Mouse (Mus musculus): ENCODE data around the gene Scaf4. TPM values are rescaled to one million over a fixed set of nuclear protein-coding genes. Genes with fewer than 3 reads are reported as not detected.

Scaf4 gene
- polyA plus RNA-seq, 1 experiment from 2014 or later, result 9.3 TPM

- Histone ChIP-seq H3K27me3 (replicated peaks; ENCODE audit: control insufficient read depth, insufficient read depth, low read length) (no peaks in the 10 kb centered on the region), H3K4me3 (ENCODE audit: low read depth, low read length) (peak overlapping the region; percentile 99), H3K9ac (ENCODE audit: low read depth, low read length) (peak overlapping the region; percentile 96), H3K36me3 (ENCODE audit: control insufficient read depth, insufficient read depth) (no peaks in the 10 kb centered on the region), H3K9me3 (ENCODE audit: control insufficient read depth) (no peaks in the 10 kb centered on the region), H3K4me1 (replicated peaks; ENCODE audit: control insufficient read depth, insufficient read depth, low read length) (peaks cover 9% of the 10 kb centered on the region; the same call in 1 of the 2 replicates), H3K4me2 (replicated peaks; ENCODE audit: low read depth) (peak overlapping the region; percentile 80), H3K27ac (ENCODE audit: low read depth, low read length) (peak overlapping the region; percentile 46)
- no peak for ATAC-seq
- no peak for TF ChIP-seq CTCF (IDR thresholded peaks at IDR 0.05; ENCODE audit: low read depth)
- WGBS, result 29% methylated on average over 14 of the region's 14 CpGs
Measured at GRCm38 (mm10) chr16:90282620-90283265, 1.6 kb downstream of the Scaf4 start.

- TF ChIP-seq CTCF (IDR thresholded peaks at IDR 0.05; ENCODE audit: low read depth), result no peak
- H3K4me1 ChIP-seq (replicated peaks; ENCODE audit: control insufficient read depth, insufficient read depth, low read length), result peaks cover 9% of the 10 kb centered on the region; the same call in 1 of the 2 replicates
- no peak overlapping the region for H3K4me2 ChIP-seq (replicated peaks; ENCODE audit: low read depth)
- no peak overlapping the region for H3K4me3 ChIP-seq (ENCODE audit: low read depth, low read length)
- WGBS, result 81% methylated on average over 9 of the region's 9 CpGs
- H3K9me3 ChIP-seq (ENCODE audit: control insufficient read depth), result no peaks in the 10 kb centered on the region
- H3K9ac ChIP-seq (ENCODE audit: low read depth, low read length), result no peak overlapping the region
- ATAC-seq, result no peak
- H3K27ac ChIP-seq (ENCODE audit: low read depth, low read length), result no peak overlapping the region
- H3K36me3 ChIP-seq (ENCODE audit: control insufficient read depth, insufficient read depth), result no peaks in the 10 kb centered on the region
- no peaks in the 10 kb centered on the region for H3K27me3 ChIP-seq (replicated peaks; ENCODE audit: control insufficient read depth, insufficient read depth, low read length)
Measured at GRCm38 (mm10) chr16:90281406-90281805, 2.9 kb downstream of the Scaf4 start.

GRCm38 (mm10) chr16:90280989-90281388, 3.3 kb downstream of the Scaf4 start:
- Histone ChIP-seq H3K9me3 (ENCODE audit: control insufficient read depth) (no peaks in the 10 kb centered on the region), H3K9ac (ENCODE audit: low read depth, low read length) (no peak overlapping the region), H3K27ac (ENCODE audit: low read depth, low read length) (no peak overlapping the region), H3K36me3 (ENCODE audit: control insufficient read depth, insufficient read depth) (no peaks in the 10 kb centered on the region), H3K4me3 (ENCODE audit: low read depth, low read length) (no peak overlapping the region), H3K4me2 (replicated peaks; ENCODE audit: low read depth) (no peak overlapping the region), H3K4me1 (replicated peaks; ENCODE audit: control insufficient read depth, insufficient read depth, low read length) (peaks cover 9% of the 10 kb centered on the region; the same call in 1 of the 2 replicates), H3K27me3 (replicated peaks; ENCODE audit: control insufficient read depth, insufficient read depth, low read length) (no peaks in the 10 kb centered on the region)
- no peak for ATAC-seq
- 59% methylated on average over 5 of the region's 5 CpGs for WGBS
- no peak for TF ChIP-seq CTCF (IDR thresholded peaks at IDR 0.05; ENCODE audit: low read depth)

GRCm38 (mm10) chr16:90280515-90280914, 3.8 kb downstream of the Scaf4 start:
- H3K36me3 ChIP-seq (ENCODE audit: control insufficient read depth, insufficient read depth), result no peaks in the 10 kb centered on the region
- TF ChIP-seq CTCF (IDR thresholded peaks at IDR 0.05; ENCODE audit: low read depth), result no peak
- no peaks in the 10 kb centered on the region for H3K9me3 ChIP-seq (ENCODE audit: control insufficient read depth)

GRCm38 (mm10) chr16:90279058-90279457, 5.2 kb downstream of the Scaf4 start:
- no peaks in the 10 kb centered on the region for H3K36me3 ChIP-seq (ENCODE audit: control insufficient read depth, insufficient read depth)
- H3K9ac ChIP-seq (ENCODE audit: low read depth, low read length), result no peak overlapping the region
- no peak for TF ChIP-seq CTCF (IDR thresholded peaks at IDR 0.05; ENCODE audit: low read depth)
- H3K9me3 ChIP-seq (ENCODE audit: control insufficient read depth), result no peaks in the 10 kb centered on the region
- peaks cover 6% of the 10 kb centered on the region; the same call in 1 of the 2 replicates for H3K4me1 ChIP-seq (replicated peaks; ENCODE audit: control insufficient read depth, insufficient read depth, low read length)
- no peaks in the 10 kb centered on the region for H3K27me3 ChIP-seq (replicated peaks; ENCODE audit: control insufficient read depth, insufficient read depth, low read length)
- no peak for ATAC-seq
- H3K27ac ChIP-seq (ENCODE audit: low read depth, low read length), result no peak overlapping the region
- no peak overlapping the region for H3K4me2 ChIP-seq (replicated peaks; ENCODE audit: low read depth)
- WGBS, result 45% methylated on average over 6 of the region's 6 CpGs
- no peak overlapping the region for H3K4me3 ChIP-seq (ENCODE audit: low read depth, low read length)

More at GRCm38 (mm10) chr16:90280515-90280914, 3.8 kb downstream of the Scaf4 start:
- no peak overlapping the region for H3K4me2 ChIP-seq (replicated peaks; ENCODE audit: low read depth)
- WGBS, result 53% methylated on average over 2 of the region's 2 CpGs
- H3K27ac ChIP-seq (ENCODE audit: low read depth, low read length), result no peak overlapping the region
- H3K4me1 ChIP-seq (replicated peaks; ENCODE audit: control insufficient read depth, insufficient read depth, low read length), result peaks cover 9% of the 10 kb centered on the region; the same call in 1 of the 2 replicates
- no peak overlapping the region for H3K4me3 ChIP-seq (ENCODE audit: low read depth, low read length)
- no peak overlapping the region for H3K9ac ChIP-seq (ENCODE audit: low read depth, low read length)
- no peaks in the 10 kb centered on the region for H3K27me3 ChIP-seq (replicated peaks; ENCODE audit: control insufficient read depth, insufficient read depth, low read length)
- ATAC-seq, result no peak

GRCm38 (mm10) chr16:90275521-90275920, 8.8 kb downstream of the Scaf4 start:
- no peak for TF ChIP-seq CTCF (IDR thresholded peaks at IDR 0.05; ENCODE audit: low read depth)
- no peak overlapping the region for H3K27ac ChIP-seq (ENCODE audit: low read depth, low read length)
- no peak overlapping the region for H3K4me2 ChIP-seq (replicated peaks; ENCODE audit: low read depth)
- no peaks in the 10 kb centered on the region for H3K36me3 ChIP-seq (ENCODE audit: control insufficient read depth, insufficient read depth)
- no peak overlapping the region for H3K9ac ChIP-seq (ENCODE audit: low read depth, low read length)
- ATAC-seq, result no peak
- 75% methylated on average over 6 of the region's 6 CpGs for WGBS
- no peaks in the 10 kb centered on the region for H3K9me3 ChIP-seq (ENCODE audit: control insufficient read depth)
- no peak overlapping the region for H3K4me3 ChIP-seq (ENCODE audit: low read depth, low read length)
- no peaks in the 10 kb centered on the region; the same call in 1 of the 2 replicates for H3K4me1 ChIP-seq (replicated peaks; ENCODE audit: control insufficient read depth, insufficient read depth, low read length)
- H3K27me3 ChIP-seq (replicated peaks; ENCODE audit: control insufficient read depth, insufficient read depth, low read length), result no peaks in the 10 kb centered on the region

Data from intestine, postnatal 0 days (tissue).